Mouse (Mus musculus) gastrocnemius, postnatal 36 days (tissue): ENCODE data around the gene Gm1123. TPM values are rescaled to one million over a fixed set of nuclear protein-coding genes. Genes with fewer than 3 reads are reported as not detected.

Experiments
- DNase-seq, 2 experiments: peaks; one replicate each; pipeline ENCODE4 v3.0.0; 2022
- intact Hi-C: fragments of 180-260 bp; cut with DNase I; formaldehyde crosslinking; loops from one replicate; pipeline ENCODE4 v1.15.1; 2025
- total RNA-seq, 2 experiments: library from RNA; stranded (reverse); gene quantifications; 2 replicates each; pipeline ENCODE4 v1.2.3; 2021

The Gm1123 gene
- total RNA-seq, 2 experiments from 2014 or later: not detected

DNA sequence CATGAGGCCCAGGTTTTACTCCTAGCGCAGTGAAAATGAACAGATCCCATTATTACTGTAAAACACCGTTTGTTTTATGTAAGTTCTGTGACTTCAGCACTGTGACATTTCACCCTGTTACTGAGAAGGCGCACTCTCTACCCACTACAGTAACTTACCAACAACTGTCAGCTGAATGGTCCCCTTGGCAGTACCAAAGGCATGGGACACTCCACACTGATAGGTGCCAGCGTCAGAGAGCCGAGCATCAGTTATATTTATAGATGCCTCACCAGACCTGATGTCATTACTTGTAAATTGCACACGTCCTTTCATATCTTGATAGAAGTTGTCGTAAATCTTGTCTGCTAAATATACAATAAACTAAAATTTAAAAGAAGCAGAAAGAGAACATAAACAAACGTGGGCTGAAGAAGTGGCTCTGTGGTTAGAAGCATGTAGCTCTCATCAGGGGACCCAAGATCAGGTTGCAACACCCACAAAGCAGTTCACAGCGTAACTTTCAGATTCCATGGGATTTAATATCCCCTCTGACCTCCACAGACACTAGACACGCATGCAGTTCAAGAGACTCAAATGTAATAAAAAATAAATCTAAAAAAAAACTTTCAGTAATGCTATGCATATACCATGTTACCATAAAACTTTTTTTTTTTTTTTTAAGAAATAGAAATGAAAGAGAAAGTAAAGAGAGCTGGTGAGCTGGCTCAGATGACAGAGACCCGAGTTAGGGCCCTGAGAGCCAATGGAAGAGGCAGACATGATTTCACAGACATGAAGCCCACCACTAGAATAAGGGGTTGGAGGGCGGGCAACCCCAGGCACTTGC is 26.2 kb downstream of the Gm1123 start:
- no peak for DNase-seq
- intact Hi-C loops: no loop called here

DNA sequence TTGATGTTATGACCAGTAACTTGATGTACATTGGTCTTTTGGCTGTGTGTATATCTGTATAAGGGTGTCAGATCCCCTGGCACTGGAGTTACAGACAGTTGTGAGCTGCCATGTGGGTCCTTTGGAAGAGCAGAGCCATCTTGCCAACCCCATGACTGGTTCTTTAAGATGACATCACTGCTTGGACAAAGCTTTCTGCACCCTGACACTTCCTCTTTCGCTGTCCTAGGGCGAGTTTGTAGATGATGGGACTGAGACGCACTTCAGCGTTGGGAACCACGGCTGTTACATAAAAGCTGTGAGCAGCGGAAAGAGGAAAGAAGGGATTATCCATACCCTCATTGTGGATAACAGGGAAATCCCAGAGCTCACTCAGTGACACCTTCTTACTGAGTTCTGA is 34.2 kb downstream of the Gm1123 start:
- intact Hi-C loops: no loop called here
- no peak for DNase-seq

DNA sequence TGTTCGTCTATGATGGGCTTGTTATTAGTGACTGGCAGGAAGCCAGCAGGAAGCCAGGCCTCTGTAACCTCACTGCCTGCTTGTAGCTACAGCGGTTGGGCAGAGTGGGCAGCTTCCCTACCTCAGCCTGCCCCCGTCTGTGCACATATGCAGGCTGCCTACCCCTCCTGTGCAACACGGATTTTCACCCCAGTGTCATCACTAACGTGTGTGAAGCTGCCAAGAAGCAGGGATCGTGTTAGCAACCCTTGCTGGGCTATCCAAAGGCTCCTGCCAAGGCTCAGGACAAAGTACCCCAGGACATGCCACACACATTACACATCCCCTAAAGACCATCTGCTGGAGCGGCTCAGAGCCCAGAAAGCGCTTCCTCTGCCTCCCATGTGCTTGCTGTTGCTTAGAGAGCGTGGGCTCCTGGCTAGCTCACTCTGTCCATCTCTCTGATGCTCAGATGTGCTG is 35.6 kb downstream of the Gm1123 start:
- intact Hi-C loops: no loop called here
- DNase-seq: no peak

- no peak for DNase-seq
- intact Hi-C loops: no loop called here
Measured at GRCm38 (mm10) chr9:98994103-98994502, 41.4 kb downstream of the Gm1123 start.

GRCm38 (mm10) chr9:98987131-98987530 is 48.4 kb downstream of the Gm1123 start:
- no peak for DNase-seq
- intact Hi-C loops: no loop called here

- intact Hi-C loops: no loop called here
- DNase-seq: peak in 1 of 2 experiments; percentile 24
Measured at GRCm38 (mm10) chr9:98986476-98987096, 48.9 kb downstream of the Gm1123 start.

GRCm38 (mm10) chr9:98985800-98986475 is 49.6 kb downstream of the Gm1123 start, which contains the start of gene Faim:
TSS of gene Faim (plus strand) at chr9:98986373.
- intact Hi-C loops: no loop called here
- DNase-seq: peak; percentile 100

GRCm38 (mm10) chr9:98979431-98980416 is 55.8 kb downstream of the Gm1123 start:
- peak; percentile 74 to 81 for DNase-seq
- intact Hi-C loops: no loop called here

DNA sequence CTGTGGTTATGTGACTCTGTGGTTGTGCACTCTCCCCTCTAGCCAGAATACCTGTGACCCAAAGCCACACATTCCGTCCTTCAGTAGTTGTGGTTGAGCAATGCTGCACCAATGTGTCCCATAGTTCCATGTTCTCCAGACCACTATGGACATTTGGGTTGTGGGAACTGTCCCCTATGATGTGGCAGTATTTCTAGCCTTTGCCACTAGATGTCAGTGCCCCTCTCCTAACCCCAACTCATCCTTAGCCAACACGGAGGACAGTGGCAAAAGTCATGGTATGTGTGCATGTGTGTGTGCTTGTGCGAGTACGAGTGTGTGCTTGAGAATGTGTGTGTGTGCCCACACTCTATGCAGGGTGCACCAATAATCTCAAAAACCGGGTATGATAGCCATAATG is 59.0 kb downstream of the Gm1123 start:
- DNase-seq: no peak
- intact Hi-C loops: no loop called here

DNA sequence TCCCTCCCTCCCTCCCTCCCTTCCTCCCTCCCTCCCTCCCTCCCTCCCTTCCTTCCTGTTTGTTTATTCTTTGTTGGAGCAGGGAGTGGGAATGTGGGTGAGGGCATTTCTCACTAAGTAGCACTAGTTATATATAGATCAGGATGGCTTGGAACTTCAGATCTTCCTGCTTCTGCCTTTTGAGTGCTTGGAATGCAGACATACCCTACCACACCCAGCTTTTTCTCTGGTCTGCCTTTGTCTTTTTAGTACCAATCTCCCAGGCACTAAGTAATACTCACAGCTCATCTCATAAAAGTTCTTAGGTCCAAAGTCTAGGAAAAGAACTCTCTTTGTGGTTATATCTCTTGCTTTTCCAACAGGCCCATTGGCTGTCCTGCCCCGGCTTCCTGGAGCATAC is 59.4 kb downstream of the Gm1123 start:
- no peak for DNase-seq
- intact Hi-C loops: no loop called here

DNA sequence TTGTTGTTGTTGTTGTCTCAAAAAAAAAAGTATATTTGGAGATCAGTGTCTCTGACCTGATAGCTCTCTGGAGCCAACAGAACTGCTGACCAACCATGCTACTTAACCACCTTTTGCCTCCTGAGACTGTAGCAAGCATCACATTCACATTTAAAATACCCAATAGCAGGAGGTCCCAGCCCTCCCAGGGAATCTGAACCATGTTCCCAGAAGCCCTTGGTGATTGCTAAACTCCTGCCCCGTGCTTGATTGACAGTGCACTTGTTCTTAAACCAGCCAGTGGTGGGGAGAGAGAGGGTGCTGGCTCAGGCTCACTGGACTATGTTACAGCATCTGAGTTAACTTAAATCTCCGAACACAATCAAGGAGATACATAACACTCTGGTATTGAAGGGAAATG is 60.6 kb downstream of the Gm1123 start:
- intact Hi-C loops: no loop called here

DNA sequence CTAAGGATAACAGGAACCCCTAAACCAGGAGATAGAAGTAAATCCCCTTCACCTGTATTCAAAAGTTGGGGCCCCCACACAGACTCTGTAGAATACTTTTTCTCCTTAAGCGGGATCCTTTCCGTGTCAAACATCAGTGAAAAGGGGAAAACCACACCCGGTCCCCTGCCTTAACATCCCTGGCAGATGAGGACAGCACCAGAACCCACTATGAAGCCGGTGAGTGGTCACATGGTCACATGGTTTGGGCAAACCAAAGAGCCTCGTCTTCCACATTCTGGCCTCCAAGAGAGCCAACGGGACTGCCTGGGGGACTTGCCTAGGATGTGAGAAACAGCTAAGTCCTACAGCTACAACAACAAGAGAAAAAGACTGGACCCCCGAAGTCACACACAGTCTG is 62.0 kb downstream of the Gm1123 start:
- no peak for DNase-seq
- intact Hi-C loops: no loop called here

More for the DNA sequence above, 60.6 kb downstream of the Gm1123 start:
- no peak for DNase-seq

GRCm38 (mm10) chr9:98973101-98973521 is 62.4 kb downstream of the Gm1123 start:
- intact Hi-C loops: no loop called here
- DNase-seq: no peak

DNA sequence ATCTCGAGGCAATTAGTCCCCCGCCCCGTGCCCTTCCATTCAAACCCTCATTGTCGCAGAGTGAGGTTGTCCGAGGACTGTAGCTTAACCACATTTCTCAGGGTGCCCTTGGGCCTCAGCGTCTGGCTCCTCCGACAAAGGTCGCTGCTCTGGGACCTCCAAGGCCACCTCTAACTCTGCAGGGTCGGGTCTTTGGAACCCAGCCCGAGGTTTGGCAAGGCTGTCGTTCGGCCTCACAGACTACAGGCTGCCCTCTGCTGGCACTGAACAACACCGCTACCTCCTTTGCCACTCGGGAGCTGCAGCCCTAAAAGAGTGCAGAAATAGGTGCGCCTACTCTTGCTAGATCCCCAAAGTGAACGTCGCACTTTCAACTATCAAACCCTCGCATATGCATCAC is 70.4 kb downstream of the Gm1123 start:
- intact Hi-C loops: loop anchor here (10.0 kb wide), 1 partner anchor 350 kb away; no protein-coding TSS in a partner anchor
- no peak for DNase-seq

DNA sequence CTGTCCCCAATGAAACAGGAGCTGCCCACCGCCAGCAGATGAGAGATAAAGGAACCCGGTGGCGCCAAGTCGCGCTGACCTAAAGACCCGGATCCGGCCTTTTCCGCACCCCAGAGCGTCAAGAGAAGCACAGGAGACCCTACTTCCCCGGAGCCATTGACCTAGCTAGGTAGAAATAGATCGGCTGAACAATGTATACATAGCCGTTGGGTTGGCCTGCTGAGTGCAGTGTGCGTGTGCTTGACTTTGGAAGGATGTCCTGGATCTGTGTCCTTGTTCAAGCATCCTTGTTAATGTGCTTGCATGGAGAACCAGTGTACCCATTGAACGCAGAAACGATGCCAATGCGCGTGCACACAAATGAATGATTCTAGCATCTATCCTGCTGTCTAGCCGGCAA is 71.9 kb downstream of the Gm1123 start:
- DNase-seq: no peak
- intact Hi-C loops: loop anchor here (10.0 kb wide), 1 partner anchor 349 kb away; no protein-coding TSS in a partner anchor

- intact Hi-C loops: loop anchor here (10.0 kb wide), 1 partner anchor 348 kb away; no protein-coding TSS in a partner anchor
- DNase-seq: no peak
Measured at GRCm38 (mm10) chr9:98962478-98963142, 72.9 kb downstream of the Gm1123 start.

GRCm38 (mm10) chr9:98961591-98962477 is 73.7 kb downstream of the Gm1123 start:
- DNase-seq: no peak

DNA sequence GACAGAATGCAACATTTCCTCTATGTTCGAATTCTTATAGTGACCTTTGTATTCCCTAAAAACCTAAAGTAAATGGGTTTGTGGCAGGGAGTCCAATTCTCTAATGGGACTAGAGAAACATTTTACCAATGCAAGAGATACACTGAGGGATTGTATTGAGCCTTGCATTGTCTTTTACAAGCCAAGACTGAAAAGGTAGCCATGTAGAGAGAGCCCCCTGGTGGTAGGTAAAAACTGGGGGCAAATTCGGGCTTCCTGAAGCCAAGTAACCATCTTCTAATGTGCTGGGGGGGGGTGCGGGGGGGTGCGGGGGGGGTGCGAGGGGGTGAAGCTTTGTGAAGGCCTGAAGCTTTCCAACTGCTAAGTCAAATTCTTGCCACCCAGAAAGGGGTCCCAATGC is 75.2 kb downstream of the Gm1123 start:
- no peak for DNase-seq
- intact Hi-C loops: loop anchor here (10.0 kb wide), 1 partner anchor 346 kb away; no protein-coding TSS in a partner anchor

More at GRCm38 (mm10) chr9:98961591-98962477, 73.7 kb downstream of the Gm1123 start:
- intact Hi-C loops: loop anchor here (10.0 kb wide), 1 partner anchor 347 kb away; no protein-coding TSS in a partner anchor
